Mouse (Mus musculus) hindbrain, postnatal 0 days (tissue): Measurements from ENCODE around the gene Ppp1r16b. TPM values are rescaled to one million over a fixed set of nuclear protein-coding genes. Genes with fewer than 3 reads are reported as not detected.

Experiments
- ATAC-seq: fragments of 200-750 bp; cut with Nextera tagmentation; 2 replicates; pipeline ENCODE4 v1.8.0; 2017; ENCODE audit warnings: mild to moderate bottlenecking, moderate TSS enrichment, moderate library complexity
- DNase-seq: peaks from one replicate; pipeline ENCODE4 v3.0.0-alpha.2; 2015; ENCODE audit warnings: low spot score
- H3K27ac ChIP-seq: fragments of 300-500 bp; sonication (generic); 2 replicates; pipeline ENCODE4 v1.5.1; 2014; ENCODE audit warnings: mild to moderate bottlenecking
- H3K27me3 ChIP-seq: fragments of 300-500 bp; sonication (generic); 2 replicates; pipeline ENCODE4 v1.6.1; 2014; ENCODE audit warnings: low read length, mixed read lengths; ENCODE audit not compliant: insufficient read depth
- H3K36me3 ChIP-seq: fragments of 300-500 bp; sonication (generic); 2 replicates; pipeline ENCODE4 v1.6.1; 2014; ENCODE audit warnings: low read length, mixed read lengths; ENCODE audit not compliant: insufficient read depth
- H3K4me1 ChIP-seq: fragments of 300-500 bp; sonication (generic); 2 replicates; pipeline ENCODE4 v1.6.1; 2014; ENCODE audit warnings: antibody characterized with exemption, low read length, mixed read lengths; ENCODE audit not compliant: insufficient read depth
- H3K4me2 ChIP-seq: fragments of 300-500 bp; sonication (generic); 2 replicates; pipeline ENCODE4 v1.6.1; 2014; ENCODE audit warnings: low read depth, mild to moderate bottlenecking, low read length, moderate library complexity, mixed read lengths
- H3K4me3 ChIP-seq: fragments of 300-500 bp; sonication (generic); 2 replicates; pipeline ENCODE4 v1.5.1; 2014; ENCODE audit warnings: low read length
- H3K9ac ChIP-seq: fragments of 300-500 bp; sonication (generic); replicated peaks from 2 replicates; pipeline ENCODE4 v1.6.1; 2014; ENCODE audit warnings: mild to moderate bottlenecking, low read length, moderate library complexity, mixed read lengths
- H3K9me3 ChIP-seq: fragments of 300-500 bp; sonication (generic); 2 replicates; pipeline ENCODE4 v1.6.1; 2016; ENCODE audit warnings: low read length, mixed read lengths
- CTCF ChIP-seq: IDR thresholded peaks from 2 replicates; pipeline ENCODE4 v1.5.1; 2016; ENCODE audit warnings: antibody characterized with exemption, control low read depth, low read depth
- WGBS: fragments of 180-500 bp; shearing (Covaris S2); extraction: QIAGEN DNeasy Blood & Tissue Kit; methylation state at CpG from one replicate; pipeline ENCODE4 v1.1.7; 2014; 5-methylcytosine and 5-hydroxymethylcytosine counted together
- polyA plus RNA-seq: library from polyadenylated mRNA; unstranded; fragments of >200 nt; fragmentation: Nextera tagmentation; extraction: Ambion mirVana; gene quantifications from 2 replicates; pipeline ENCODE4 v1.2.1, GENCODE M21; 2015
- total RNA-seq: library from RNA; depleted of rRNA; stranded (reverse); fragments of >200 nt; gene quantifications from 2 replicates; pipeline ENCODE4 v1.2.3, GENCODE M21; 2014

Gene Ppp1r16b
- total and polyA plus RNA-seq, 2 experiments from 2014 or later, result 30.3 to 32.4 TPM

DNA sequence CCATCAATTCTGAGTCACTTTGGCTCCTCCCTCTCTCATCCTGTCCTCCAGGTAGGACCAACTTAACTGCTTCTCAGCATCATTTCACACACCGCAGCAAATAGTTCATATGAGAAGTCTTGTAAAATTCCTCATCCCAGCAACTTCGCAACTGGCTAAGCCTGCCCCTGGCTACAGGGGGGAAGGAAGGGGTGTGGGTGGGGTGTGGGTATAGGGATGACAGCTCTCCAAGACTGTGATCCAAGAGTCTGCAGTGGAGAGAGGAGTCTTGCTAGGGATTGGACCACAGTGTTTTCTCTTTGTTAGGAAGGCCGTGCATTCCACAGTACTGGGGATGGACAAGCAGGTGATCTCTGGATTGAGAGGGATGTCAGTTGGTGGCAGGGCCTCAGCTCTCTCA, 19.7 kb downstream of the Ppp1r16b start:
- no peaks in the 10 kb centered on the region for H3K27me3 ChIP-seq
- no peak overlapping the region for H3K27ac ChIP-seq
- no peak overlapping the region for H3K4me3 ChIP-seq
- no peaks in the 10 kb centered on the region for H3K9me3 ChIP-seq
- 75% methylated on average over 3 of the region's 3 CpGs for WGBS
- H3K36me3 ChIP-seq, result no peaks in the 10 kb centered on the region
- ATAC-seq (no peak), DNase-seq (no peak)
- no peak overlapping the region for H3K9ac ChIP-seq
- H3K4me1 ChIP-seq, result peaks cover 17% of the 10 kb centered on the region
- TF ChIP-seq CTCF, result no peak
- no peak overlapping the region for H3K4me2 ChIP-seq

DNA sequence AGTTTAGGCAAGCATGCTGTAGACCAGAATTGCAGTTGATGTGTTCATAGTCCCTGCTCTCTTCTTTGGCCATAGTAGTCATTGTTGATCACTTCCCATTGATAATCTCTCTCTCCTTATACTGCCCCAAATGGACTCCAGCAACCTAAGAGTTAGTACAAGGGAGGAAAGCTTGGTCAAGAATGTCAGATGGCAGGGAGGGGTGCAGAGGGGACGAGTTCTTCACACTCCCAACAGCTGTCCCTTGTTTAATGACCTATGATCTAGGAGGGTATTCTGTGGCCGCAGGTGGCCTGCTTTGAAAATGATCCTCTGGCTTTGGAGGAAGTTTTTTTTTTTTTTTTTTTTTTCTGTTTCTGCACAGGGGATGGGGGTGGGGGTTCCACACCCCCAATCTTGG, 21.2 kb downstream of the Ppp1r16b start:
- 63% methylated on average over 2 of the region's 2 CpGs for WGBS
- no peak for TF ChIP-seq CTCF
- Histone ChIP-seq H3K27me3 (no peaks in the 10 kb centered on the region), H3K36me3 (no peaks in the 10 kb centered on the region), H3K4me2 (no peak overlapping the region), H3K4me3 (no peak overlapping the region), H3K4me1 (peaks cover 17% of the 10 kb centered on the region), H3K9ac (no peak overlapping the region), H3K27ac (no peak overlapping the region), H3K9me3 (no peaks in the 10 kb centered on the region)
- DNase-seq (no peak), ATAC-seq (no peak)

DNA sequence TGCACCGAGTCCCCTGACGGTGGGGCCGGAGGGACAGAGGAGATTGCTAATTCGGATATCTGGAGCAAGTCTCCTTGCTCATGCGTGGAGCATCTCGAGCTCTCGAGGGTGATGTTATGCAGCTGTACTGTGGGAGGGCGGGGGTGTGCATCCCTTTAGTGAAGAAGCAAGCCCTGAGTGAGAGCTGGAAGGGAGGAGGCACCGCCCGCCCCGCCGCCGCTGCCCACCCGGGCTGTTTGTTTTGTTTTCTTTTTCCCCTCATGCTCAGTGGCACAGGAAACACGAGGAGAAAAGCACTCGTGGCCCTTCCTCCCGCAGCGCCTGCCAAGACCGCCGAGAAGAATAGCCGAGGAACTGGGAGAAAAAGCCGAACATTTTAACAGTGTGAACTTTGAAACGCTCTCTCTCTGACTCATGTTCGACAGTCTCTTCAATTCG, 22.6 kb downstream of the Ppp1r16b start:
- H3K27ac ChIP-seq, result 0 out of 2 replicates have a peak overlapping the region, but pooled peaks have one; percentile 16
- H3K9ac ChIP-seq, result no peak overlapping the region

DNA sequence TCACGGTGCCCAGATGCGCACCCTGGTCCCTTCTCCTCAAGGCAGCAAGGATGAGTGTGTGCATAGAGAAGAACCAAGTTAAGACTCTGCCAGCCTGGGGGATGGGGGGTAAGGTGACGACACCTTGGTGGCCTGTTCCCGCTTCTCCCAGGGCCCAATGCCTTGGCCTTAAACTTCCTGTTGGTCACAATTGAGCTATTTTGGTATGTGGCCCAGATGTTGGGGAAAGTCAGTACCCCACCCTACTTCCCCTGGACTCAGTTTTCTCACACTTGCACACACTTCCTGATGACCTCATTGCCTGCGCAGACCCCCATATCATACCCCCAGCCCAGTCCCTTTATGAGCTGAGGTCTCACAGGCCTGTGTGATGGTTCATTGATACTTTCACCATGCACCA, 23.9 kb downstream of the Ppp1r16b start:
- 0 out of 2 replicates have a peak overlapping the region, but pooled peaks have one; percentile 51 for H3K27ac ChIP-seq

More for the DNA sequence above, 22.6 kb downstream of the Ppp1r16b start:
- Histone ChIP-seq H3K4me3 (no peak overlapping the region), H3K4me2 (peak overlapping the region; percentile 24; the same call in 1 of the 2 replicates), H3K36me3 (no peaks in the 10 kb centered on the region), H3K9me3 (no peaks in the 10 kb centered on the region), H3K27me3 (no peaks in the 10 kb centered on the region), H3K4me1 (peaks cover 13% of the 10 kb centered on the region)
- no peak for TF ChIP-seq CTCF
- 29% methylated on average over 25 of the region's 25 CpGs for WGBS
- ATAC-seq (no peak), DNase-seq (peak; percentile 31)

DNA sequence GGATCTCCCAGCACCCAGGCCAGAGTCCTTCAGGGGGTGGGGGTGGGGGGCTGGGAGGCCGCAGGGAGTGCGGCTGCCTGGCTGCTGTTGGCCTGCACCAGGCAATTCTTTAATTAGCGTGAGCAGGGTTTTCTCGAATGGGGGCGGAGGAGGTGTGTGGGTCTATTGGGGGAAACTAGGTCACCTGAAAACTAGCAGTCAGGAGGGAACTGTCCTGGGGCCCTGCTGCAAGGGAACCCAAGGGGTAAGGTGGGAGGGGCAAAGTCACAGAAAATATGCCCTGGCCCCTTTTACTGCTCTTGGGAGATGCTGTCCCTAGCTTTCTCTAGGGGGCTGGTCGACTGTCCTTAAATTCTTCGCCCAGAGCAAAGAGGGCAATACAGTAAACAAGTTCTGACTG, 24.4 kb downstream of the Ppp1r16b start:
- WGBS, result 50% methylated on average over 7 of the region's 7 CpGs
- no peak overlapping the region for H3K4me2 ChIP-seq
- H3K9me3 ChIP-seq, result no peaks in the 10 kb centered on the region
- no peaks in the 10 kb centered on the region for H3K27me3 ChIP-seq
- ATAC-seq, result peak; percentile 18; the same call in 1 of the 2 replicates
- no peak overlapping the region for H3K4me3 ChIP-seq
- H3K4me1 ChIP-seq, result peaks cover 8% of the 10 kb centered on the region; the same call in 1 of the 2 replicates
- no peak overlapping the region for H3K9ac ChIP-seq
- H3K36me3 ChIP-seq, result no peaks in the 10 kb centered on the region
- no peak for DNase-seq
- H3K27ac ChIP-seq, result peak overlapping the region; percentile 51; the same call in 1 of the 2 replicates
- no peak for TF ChIP-seq CTCF

More for the DNA sequence above, 23.9 kb downstream of the Ppp1r16b start:
- H3K4me1 ChIP-seq, result peaks cover 13% of the 10 kb centered on the region
- DNase-seq (no peak), ATAC-seq (no peak)
- H3K4me2 ChIP-seq, result no peak overlapping the region
- H3K27me3 ChIP-seq, result no peaks in the 10 kb centered on the region
- no peak overlapping the region for H3K9ac ChIP-seq
- no peaks in the 10 kb centered on the region for H3K36me3 ChIP-seq
- no peak overlapping the region for H3K4me3 ChIP-seq
- H3K9me3 ChIP-seq, result no peaks in the 10 kb centered on the region
- TF ChIP-seq CTCF, result no peak
- 92% methylated on average over 5 of the region's 5 CpGs for WGBS

DNA sequence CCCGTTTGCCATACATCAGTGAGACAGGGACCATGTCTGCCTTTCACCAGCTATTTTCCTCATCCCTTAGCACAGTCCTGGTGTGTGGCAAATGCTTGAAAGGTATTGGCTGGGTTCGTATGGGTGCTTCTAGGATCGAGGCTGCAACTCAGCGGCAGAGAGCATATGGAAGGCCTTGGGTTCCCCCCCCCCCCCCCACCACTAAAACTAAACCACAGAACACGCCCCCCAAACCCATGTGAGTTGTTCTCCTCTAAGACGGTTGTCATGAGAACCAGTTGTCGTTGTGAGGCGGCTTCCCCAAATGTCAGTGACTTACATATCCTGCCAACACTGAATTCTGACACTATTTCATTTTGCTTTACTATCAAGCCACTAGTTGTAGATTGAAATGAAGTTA, 24.9 kb downstream of the Ppp1r16b start:
- peak; percentile 31; the same call in 1 of the 2 replicates for ATAC-seq
- no peaks in the 10 kb centered on the region for H3K36me3 ChIP-seq
- H3K4me2 ChIP-seq, result no peak overlapping the region
- peaks cover 8% of the 10 kb centered on the region; the same call in 1 of the 2 replicates for H3K4me1 ChIP-seq
- H3K4me3 ChIP-seq, result no peak overlapping the region
- H3K9ac ChIP-seq, result no peak overlapping the region
- DNase-seq, result peak; percentile 22
- TF ChIP-seq CTCF, result no peak
- 45% methylated on average over 8 of the region's 8 CpGs for WGBS
- no peaks in the 10 kb centered on the region for H3K27me3 ChIP-seq
- H3K27ac ChIP-seq, result peak overlapping the region; percentile 51; the same call in 1 of the 2 replicates
- H3K9me3 ChIP-seq, result no peaks in the 10 kb centered on the region

DNA sequence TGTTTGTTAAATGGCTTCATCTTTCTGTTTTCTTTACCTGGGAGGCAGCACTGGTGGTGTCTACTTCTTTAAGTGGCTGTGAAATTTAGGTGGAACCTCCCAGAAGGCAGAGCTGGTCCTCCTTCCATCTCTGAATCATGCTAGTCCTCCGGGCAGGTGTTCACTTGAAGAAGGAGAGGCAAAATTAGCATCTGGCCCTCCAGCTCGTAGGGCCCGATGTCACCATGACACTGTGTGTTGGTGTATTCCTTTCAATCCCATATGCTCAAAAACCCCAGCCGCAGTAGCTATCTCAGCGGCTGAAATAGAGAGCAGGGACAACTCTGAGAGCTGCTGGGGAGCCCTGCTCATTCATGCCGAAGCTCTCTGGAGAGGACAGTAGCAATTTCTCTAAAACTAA, 27.0 kb downstream of the Ppp1r16b start:
- DNase-seq, result no peak
- H3K36me3 ChIP-seq, result no peaks in the 10 kb centered on the region
- H3K4me1 ChIP-seq, result peaks cover 8% of the 10 kb centered on the region; the same call in 1 of the 2 replicates
- no peak for TF ChIP-seq CTCF
- H3K27ac ChIP-seq, result no peak overlapping the region
- no peak overlapping the region for H3K4me3 ChIP-seq
- H3K9me3 ChIP-seq, result no peaks in the 10 kb centered on the region
- H3K27me3 ChIP-seq, result no peaks in the 10 kb centered on the region
- no peak overlapping the region for H3K4me2 ChIP-seq
- 66% methylated on average over 6 of the region's 6 CpGs for WGBS
- H3K9ac ChIP-seq, result no peak overlapping the region
- no peak for ATAC-seq
